Mouse (Mus musculus) G1E (cell line): Measurements from ENCODE around the gene Adcy1. TPM values are rescaled to one million over a fixed set of nuclear protein-coding genes. Genes with fewer than 3 reads are reported as not detected.

ENCODE experiments used
- ATAC-seq: 2 replicates; pipeline ENCODE4 v1.8.0; 2016; ENCODE audit warnings: mild to moderate bottlenecking; ENCODE audit not compliant: insufficient number of reproducible peaks, poor library complexity, low FRiP score, severe bottlenecking; ENCODE audit errors: extremely low read depth
- DNase-seq: peaks from one replicate; pipeline ENCODE4 v3.0.0; 2012; ENCODE audit warnings: low spot score
- H3K27me3 ChIP-seq: 2 replicates; pipeline ENCODE4 v1.6.1; 2012; ENCODE audit warnings: mild to moderate bottlenecking, low read length, inconsistent platforms; ENCODE audit not compliant: insufficient read depth
- H3K36me3 ChIP-seq: replicated peaks from 2 replicates; pipeline ENCODE3; 2012; ENCODE audit warnings: mild to moderate bottlenecking, inconsistent platforms
- H3K4me1 ChIP-seq: 2 replicates; pipeline ENCODE4 v1.6.1; 2012; ENCODE audit warnings: low read depth, low read length, inconsistent platforms, mixed read lengths; ENCODE audit not compliant: insufficient read depth
- H3K4me3 ChIP-seq: 2 replicates; pipeline ENCODE4 v1.5.1; 2012; ENCODE audit warnings: low read depth, mild to moderate bottlenecking, inconsistent platforms, low read length, moderate library complexity, mixed read lengths
- H3K9me3 ChIP-seq: replicated peaks from 2 replicates; pipeline ENCODE4 v1.6.1; 2012; ENCODE audit warnings: inconsistent platforms
- CTCF ChIP-seq: IDR thresholded peaks from 2 replicates; pipeline ENCODE4 v1.5.1; 2012; ENCODE audit warnings: low read depth, low read length, inconsistent platforms, mixed read lengths
- GATA1 ChIP-seq: IDR thresholded peaks from 2 replicates; pipeline ENCODE4 v1.6.1; 2012; ENCODE audit warnings: borderline replicate concordance, low read length, inconsistent platforms, mixed read lengths
- GATA2 ChIP-seq: IDR thresholded peaks from 2 replicates; pipeline ENCODE4 v1.6.1; 2012; ENCODE audit warnings: low read depth, low read length, inconsistent platforms, borderline replicate concordance
- POLR2AphosphoS5 ChIP-seq: IDR thresholded peaks from 2 replicates; pipeline ENCODE4 v1.6.1; 2012; ENCODE audit warnings: low read depth, low read length, inconsistent platforms; ENCODE audit not compliant: insufficient replicate concordance
- TAL1 ChIP-seq: conservative IDR thresholded peaks from 2 replicates; pipeline ENCODE4 v1.6.1; 2012; ENCODE audit warnings: low read depth, low read length, inconsistent platforms, mixed read lengths
- polyA plus RNA-seq: library from polyadenylated mRNA; stranded (reverse); fragments of >175 nt; gene quantifications from 2 replicates; pipeline ENCODE4 v1.2.3, GENCODE M21; 2012
- total RNA-seq, 2 experiments: library from RNA; stranded (forward) in 1 of 2; stranded (reverse) in 1 of 2; fragments of 200-1000 nt in 1 of 2; fragments of >200 nt in 1 of 2; fragmentation: Nextera tagmentation in 1 of 2; gene quantifications; 2 replicates each; pipeline ENCODE4 v1.2.3; 2014 to 2017

The Adcy1 gene
- total and polyA plus RNA-seq, 3 experiments, result 0.16 TPM; not detected in 2

DNA sequence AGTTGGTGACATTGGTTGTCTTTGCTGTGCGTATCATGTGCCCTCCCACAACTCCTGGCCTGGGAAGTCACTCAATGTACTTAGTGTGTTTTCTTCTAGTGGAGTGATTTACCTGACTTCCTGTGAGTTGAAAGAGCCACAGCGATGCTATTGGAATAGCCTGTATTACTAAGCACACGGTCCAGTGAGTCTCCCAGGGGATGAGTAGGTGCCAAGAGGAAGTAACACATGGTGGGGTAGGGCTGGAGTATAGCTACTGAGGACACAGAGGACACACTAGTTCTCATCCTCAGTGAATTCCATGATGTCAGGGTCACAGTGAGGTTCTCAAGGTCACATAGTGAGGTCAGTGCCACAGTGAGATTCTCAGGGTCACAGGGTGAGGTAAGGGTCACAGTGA is 13.2 kb downstream of the Adcy1 start:
- Histone ChIP-seq H3K36me3 (no peaks in the 10 kb centered on the region), H3K4me3 (no peak overlapping the region), H3K27me3 (no peaks in the 10 kb centered on the region), H3K4me1 (no peaks in the 10 kb centered on the region), H3K9me3 (peaks cover 11% of the 10 kb centered on the region; the same call in 1 of the 2 replicates)
- ATAC-seq (no peak), DNase-seq (no peak)
- TF ChIP-seq GATA1 (no peak), TAL1 (no peak), CTCF (no peak), POLR2AphosphoS5 (no peak), GATA2 (no peak)

DNA sequence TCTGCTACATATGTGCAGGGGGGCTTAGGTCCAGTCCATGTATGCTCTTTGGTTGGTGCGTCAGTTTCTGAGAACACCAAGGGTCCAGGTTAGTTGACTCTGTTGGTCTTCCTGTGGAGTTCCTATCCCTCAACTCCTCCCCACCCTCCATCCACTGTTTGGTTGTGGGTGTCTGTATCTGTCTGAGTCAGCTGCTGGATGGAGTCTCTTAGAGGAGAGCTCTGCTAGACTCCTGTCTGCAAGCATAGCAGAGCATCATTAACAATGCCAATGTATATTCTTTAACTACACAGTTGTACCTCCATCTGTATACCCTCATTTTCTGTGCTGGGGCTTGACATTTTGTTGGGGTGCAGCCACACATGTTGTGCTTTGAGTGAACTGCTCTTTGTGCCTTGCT is 18.6 kb downstream of the Adcy1 start:
- TF ChIP-seq GATA2 (no peak), CTCF (no peak), TAL1 (no peak), POLR2AphosphoS5 (no peak), GATA1 (no peak)
- no peak for DNase-seq
- Histone ChIP-seq H3K27me3 (no peaks in the 10 kb centered on the region), H3K36me3 (no peaks in the 10 kb centered on the region), H3K4me3 (no peak overlapping the region), H3K9me3 (peaks cover 11% of the 10 kb centered on the region), H3K4me1 (no peaks in the 10 kb centered on the region)
- no peak for ATAC-seq

DNA sequence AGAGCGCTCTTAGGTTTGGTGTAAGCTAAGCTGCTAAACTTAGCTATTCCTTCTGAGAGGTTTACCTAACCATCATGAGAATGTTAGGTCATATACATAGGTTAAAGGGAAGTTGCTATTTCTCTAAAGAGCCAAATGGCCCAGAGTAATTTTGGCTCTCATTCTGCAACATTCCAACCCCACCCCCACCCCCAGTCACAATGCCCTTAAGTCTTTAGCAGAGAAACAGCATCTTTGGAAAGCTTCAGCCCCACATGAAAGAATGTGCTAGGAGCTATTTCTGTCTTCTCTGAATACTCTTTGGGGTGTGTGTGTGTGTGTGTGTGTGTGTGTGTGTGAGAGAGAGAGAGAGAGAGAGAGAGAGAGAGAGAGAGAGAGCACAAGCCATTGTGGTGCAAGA is 20.6 kb downstream of the Adcy1 start:
- Histone ChIP-seq H3K4me1 (no peaks in the 10 kb centered on the region), H3K36me3 (no peaks in the 10 kb centered on the region), H3K4me3 (no peak overlapping the region), H3K9me3 (peaks cover 13% of the 10 kb centered on the region), H3K27me3 (no peaks in the 10 kb centered on the region)
- ATAC-seq (no peak), DNase-seq (no peak)
- no peak for TF ChIP-seq CTCF
- no peak for TF ChIP-seq POLR2AphosphoS5
- no peak for TF ChIP-seq GATA1
- TF ChIP-seq GATA2, result no peak
- TF ChIP-seq TAL1, result no peak

DNA sequence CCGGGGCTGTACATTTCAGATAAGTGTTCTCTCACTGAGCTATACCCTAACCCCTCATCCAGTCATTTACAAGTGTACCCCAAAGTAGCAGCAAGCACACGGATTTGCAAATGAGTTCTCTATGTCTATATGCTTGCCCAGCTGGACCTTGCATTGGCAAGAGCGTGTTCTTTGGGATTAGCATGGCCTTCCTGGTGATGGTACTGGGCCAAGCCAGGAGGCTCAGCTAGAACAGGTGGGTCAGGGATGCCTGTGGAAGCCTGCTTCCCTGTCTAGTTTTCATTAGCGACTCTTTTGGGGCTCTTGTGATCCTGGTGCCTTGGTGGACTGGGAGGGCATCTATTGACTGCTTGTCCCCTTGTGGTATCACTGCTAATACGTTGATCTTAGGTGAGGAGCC is 21.9 kb downstream of the Adcy1 start:
- no peaks in the 10 kb centered on the region for H3K4me1 ChIP-seq
- no peak for ATAC-seq
- no peaks in the 10 kb centered on the region for H3K27me3 ChIP-seq
- no peak overlapping the region for H3K4me3 ChIP-seq
- H3K9me3 ChIP-seq, result peaks cover 11% of the 10 kb centered on the region
- TF ChIP-seq TAL1 (no peak), GATA2 (no peak), GATA1 (no peak), CTCF (no peak)
- H3K36me3 ChIP-seq, result no peaks in the 10 kb centered on the region
- DNase-seq, result no peak

DNA sequence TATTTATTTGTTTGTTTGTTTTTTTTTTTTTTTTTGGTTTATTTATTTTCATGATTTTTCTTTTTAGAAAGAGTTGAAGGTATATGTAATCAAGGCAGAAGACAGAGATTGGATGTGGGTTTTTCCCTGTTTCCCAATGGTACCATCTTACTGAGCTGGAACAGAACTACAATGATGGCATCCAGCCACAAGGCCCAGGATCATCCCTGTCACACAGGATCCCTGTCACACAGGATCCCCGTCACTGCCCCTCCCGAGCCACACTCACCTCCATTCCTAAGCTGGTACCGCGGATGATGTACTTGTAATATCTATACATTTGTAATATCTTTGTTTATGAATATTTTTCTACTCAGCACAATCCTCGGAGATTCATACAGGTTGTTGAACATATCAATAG is 27.8 kb downstream of the Adcy1 start:
- no peak for DNase-seq
- Histone ChIP-seq H3K4me1 (no peaks in the 10 kb centered on the region), H3K36me3 (no peaks in the 10 kb centered on the region), H3K4me3 (no peak overlapping the region), H3K27me3 (no peaks in the 10 kb centered on the region), H3K9me3 (peaks cover 7% of the 10 kb centered on the region; the same call in 1 of the 2 replicates)
- no peak for ATAC-seq
- no peak for TF ChIP-seq CTCF
- TF ChIP-seq GATA1, result no peak
- no peak for TF ChIP-seq TAL1
- no peak for TF ChIP-seq POLR2AphosphoS5
- no peak for TF ChIP-seq GATA2

DNA sequence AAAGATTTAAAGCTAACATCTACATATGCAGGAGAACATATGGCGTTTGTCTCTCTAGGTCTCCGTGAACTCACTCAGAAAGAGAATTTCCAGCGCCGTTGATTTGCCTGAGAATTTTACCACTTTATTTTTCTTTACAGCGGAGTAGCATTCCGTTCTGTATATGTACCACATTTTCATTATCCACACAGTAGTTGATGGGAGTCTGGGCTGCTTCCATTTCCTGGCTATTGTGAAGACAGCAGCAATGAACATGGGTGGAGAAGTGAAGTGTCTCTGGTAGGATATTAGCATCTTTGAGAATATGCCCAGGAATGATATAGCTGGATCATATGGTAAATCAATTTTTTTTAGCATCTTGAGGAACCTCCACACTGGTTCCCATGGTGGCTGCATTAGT is 31.6 kb downstream of the Adcy1 start:
- ATAC-seq (no peak), DNase-seq (no peak)
- Histone ChIP-seq H3K27me3 (no peaks in the 10 kb centered on the region), H3K4me1 (no peaks in the 10 kb centered on the region), H3K9me3 (peaks cover 19% of the 10 kb centered on the region), H3K36me3 (no peaks in the 10 kb centered on the region), H3K4me3 (no peak overlapping the region)
- TF ChIP-seq GATA1 (no peak), CTCF (no peak), TAL1 (no peak), POLR2AphosphoS5 (no peak), GATA2 (no peak)

DNA sequence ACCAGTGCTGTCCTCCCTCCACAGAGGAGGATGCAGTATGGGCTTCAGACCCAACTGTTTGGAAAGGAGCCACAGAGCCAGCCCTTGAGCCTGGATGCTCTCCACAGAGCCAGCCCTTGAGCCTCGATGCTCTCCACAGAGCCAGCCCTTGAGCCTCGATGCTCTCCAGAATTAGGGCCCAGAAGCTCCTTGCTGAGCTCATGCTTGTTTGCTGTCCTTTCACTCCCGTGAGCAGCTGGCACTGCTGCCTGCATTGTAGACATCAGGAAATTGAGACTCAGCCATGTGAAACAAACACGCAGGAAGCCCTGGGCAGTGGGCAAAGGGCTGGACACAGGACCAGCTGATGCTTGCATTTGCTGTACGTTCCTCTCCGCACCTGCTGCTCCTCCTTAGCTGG is 38.4 kb downstream of the Adcy1 start:
- no peaks in the 10 kb centered on the region for H3K4me1 ChIP-seq
- ATAC-seq, result no peak
- DNase-seq, result no peak
- peaks cover 20% of the 10 kb centered on the region for H3K9me3 ChIP-seq
- H3K4me3 ChIP-seq, result no peak overlapping the region
- no peak for TF ChIP-seq GATA1
- no peak for TF ChIP-seq POLR2AphosphoS5
- no peak for TF ChIP-seq GATA2
- TF ChIP-seq CTCF, result no peak
- TF ChIP-seq TAL1, result no peak
- H3K36me3 ChIP-seq, result no peaks in the 10 kb centered on the region
- no peaks in the 10 kb centered on the region; the same call in 1 of the 2 replicates for H3K27me3 ChIP-seq
